Mouse (Mus musculus) forebrain, embryonic 16.5 days (tissue): ENCODE data around the gene Zbtb1. TPM values are rescaled to one million over a fixed set of nuclear protein-coding genes. Genes with fewer than 3 reads are reported as not detected.
"Not testable (repeated sequence)": the region's sequence is repeated elsewhere in the genome, so short reads cannot be mapped to it uniquely, and the experiment has no call there.

Experiments
- ATAC-seq: fragments of 200-750 bp; cut with Nextera tagmentation; 2 replicates; pipeline ENCODE4 v1.8.0; 2017; ENCODE audit warnings: mild to moderate bottlenecking, moderate library complexity
- H3K27ac ChIP-seq: fragments of 300-500 bp; sonication (generic); 2 replicates; pipeline ENCODE4 v1.5.1; 2014; ENCODE audit warnings: low read length, control low read depth
- H3K27me3 ChIP-seq: fragments of 300-500 bp; sonication (generic); replicated peaks from 2 replicates; pipeline ENCODE4 v1.6.1; 2014; ENCODE audit warnings: low read length; ENCODE audit not compliant: control insufficient read depth, insufficient read depth
- H3K36me3 ChIP-seq: fragments of 300-500 bp; sonication (generic); 2 replicates; pipeline ENCODE4 v1.6.1; 2014; ENCODE audit not compliant: control insufficient read depth, insufficient read depth
- H3K4me1 ChIP-seq: fragments of 300-500 bp; sonication (generic); replicated peaks from 2 replicates; pipeline ENCODE4 v1.6.1; 2014; ENCODE audit warnings: low read length; ENCODE audit not compliant: control insufficient read depth, insufficient read depth
- H3K4me2 ChIP-seq: fragments of 300-500 bp; sonication (generic); 2 replicates; pipeline ENCODE4 v1.6.1; 2014; ENCODE audit warnings: mild to moderate bottlenecking, low read length, control low read depth
- H3K4me3 ChIP-seq: fragments of 300-500 bp; sonication (generic); replicated peaks from 2 replicates; pipeline ENCODE4 v1.5.1; 2014; ENCODE audit warnings: mild to moderate bottlenecking, low read length, control low read depth
- H3K9ac ChIP-seq: fragments of 300-500 bp; sonication (generic); replicated peaks from 2 replicates; pipeline ENCODE4 v1.6.1; 2014; ENCODE audit warnings: low read depth, low read length, control low read depth
- H3K9me3 ChIP-seq: fragments of 300-500 bp; sonication (generic); 2 replicates; pipeline ENCODE4 v1.6.1; 2016; ENCODE audit warnings: low read length; ENCODE audit not compliant: control insufficient read depth
- WGBS: fragments of 180-500 bp; shearing (Covaris S2); extraction: QIAGEN DNeasy Blood & Tissue Kit; methylation state at CpG from one replicate; pipeline ENCODE4 v1.1.7; 2014; 5-methylcytosine and 5-hydroxymethylcytosine counted together
- polyA plus RNA-seq: library from polyadenylated mRNA; unstranded; fragments of >200 nt; fragmentation: Nextera tagmentation; extraction: Ambion mirVana; gene quantifications from 2 replicates; pipeline ENCODE4 v1.2.1, GENCODE M21; 2015

Zbtb1 gene
- polyA plus RNA-seq, 1 experiment from 2014 or later: 4.6 TPM

DNA sequence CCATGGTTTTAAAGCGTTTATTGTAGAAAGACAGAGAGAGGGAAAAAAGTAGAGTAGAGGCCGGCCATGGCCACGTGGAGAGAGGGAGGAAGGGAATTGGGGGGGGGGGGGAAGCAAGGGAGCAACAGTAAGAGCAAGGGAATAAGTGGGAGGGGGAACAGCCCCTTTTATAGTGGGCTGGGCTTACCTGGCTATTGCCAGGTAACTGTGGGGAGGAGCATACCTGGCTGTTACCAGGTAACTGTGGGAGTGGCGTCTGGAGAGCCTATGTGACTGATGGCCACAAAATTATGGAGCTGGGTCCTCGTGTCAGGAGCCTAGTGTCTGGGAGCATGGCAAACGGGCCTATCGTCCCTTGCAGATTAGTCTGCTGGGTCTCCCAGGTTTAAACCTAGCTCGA is 65.5 kb downstream of the Zbtb1 start:
- H3K4me2 ChIP-seq: no peak overlapping the region; the same call in 1 of the 2 replicates
- no peaks in the 10 kb centered on the region for H3K9me3 ChIP-seq
- no peak for ATAC-seq

DNA sequence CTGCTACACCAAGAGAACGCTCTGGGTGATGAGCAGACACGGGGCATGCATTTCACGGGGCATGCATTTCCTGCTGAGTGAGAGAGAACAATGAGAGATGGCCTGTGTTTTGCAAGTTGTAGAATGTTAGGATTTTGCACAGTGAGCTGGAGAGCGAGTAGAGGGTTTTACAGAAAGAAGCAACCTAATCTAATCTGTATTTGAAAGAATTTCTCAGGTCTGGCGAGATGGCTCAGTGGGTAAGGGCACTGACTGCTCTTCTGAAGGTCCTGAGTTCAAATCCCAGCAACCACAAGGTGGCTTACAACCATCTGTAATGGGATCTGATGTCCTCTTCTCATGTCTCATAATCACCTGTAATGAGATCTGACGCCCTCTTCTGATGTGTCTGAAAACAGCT is 73.4 kb downstream of the Zbtb1 start:
- not testable (repeated sequence) for H3K9ac ChIP-seq, H3K9me3 ChIP-seq, H3K27me3 ChIP-seq, H3K27ac ChIP-seq, H3K36me3 ChIP-seq, ATAC-seq, H3K4me2 ChIP-seq, H3K4me3 ChIP-seq, H3K4me1 ChIP-seq
- 78% methylated on average over 6 of the region's 6 CpGs for WGBS

More for the DNA sequence above, 65.5 kb downstream of the Zbtb1 start:
- Histone ChIP-seq H3K4me3 (no peak overlapping the region), H3K9ac (no peak overlapping the region), H3K27me3 (no peaks in the 10 kb centered on the region; the same call in 1 of the 2 replicates), H3K36me3 (no peaks in the 10 kb centered on the region), H3K4me1 (0 out of 2 replicates have a peak, but pooled peaks cover 2% of the 10 kb centered on the region), H3K27ac (no peak overlapping the region)
- 38% methylated on average over 8 of the region's 8 CpGs for WGBS

DNA sequence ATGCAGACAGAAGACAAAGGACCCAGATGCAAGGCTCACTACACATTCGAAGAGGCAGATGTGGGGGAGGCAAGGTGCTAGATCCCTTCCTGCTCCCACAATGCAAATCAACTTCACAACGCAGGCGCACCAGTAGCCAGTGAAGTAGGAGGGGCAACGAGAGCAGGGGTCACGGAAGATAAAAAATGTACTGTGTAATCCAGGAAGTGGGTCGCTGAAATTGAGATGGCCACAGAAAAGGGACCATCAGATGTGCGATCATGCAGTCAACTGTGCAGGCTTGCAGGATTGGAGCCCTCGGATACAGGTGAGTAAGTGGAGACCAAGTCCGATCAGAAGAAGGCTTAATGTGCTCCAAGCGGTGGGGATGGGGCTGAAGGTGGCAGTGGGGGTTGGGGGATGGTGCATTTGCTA is 74.3 kb downstream of the Zbtb1 start:
- H3K27me3 ChIP-seq: no peaks in the 10 kb centered on the region

DNA sequence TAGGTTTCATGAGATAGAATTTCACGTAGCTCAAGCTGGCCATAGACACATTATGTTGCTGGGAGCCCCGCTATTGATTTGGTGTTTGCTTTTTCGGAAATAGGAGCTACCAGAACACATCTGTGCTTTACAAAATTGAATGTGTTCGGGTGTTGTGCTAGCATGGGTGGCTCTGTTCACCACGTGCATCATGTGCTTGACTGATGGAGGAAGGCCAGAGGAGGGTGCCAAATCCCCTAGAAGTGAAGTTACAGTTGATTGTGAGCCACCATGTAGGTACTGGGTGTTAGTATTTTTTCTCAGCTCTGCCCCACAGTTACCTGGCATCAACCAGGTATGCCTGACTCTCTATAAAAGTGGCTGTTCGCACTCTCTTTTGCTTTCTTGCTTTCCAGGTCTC is 74.8 kb downstream of the Zbtb1 start:
- no peaks in the 10 kb centered on the region for H3K36me3 ChIP-seq
- 85% methylated on average over 6 of the region's 6 CpGs for WGBS
- H3K27me3 ChIP-seq: no peaks in the 10 kb centered on the region
- H3K4me2 ChIP-seq: no peak overlapping the region
- H3K4me1 ChIP-seq: no peaks in the 10 kb centered on the region
- no peak for ATAC-seq
- no peak overlapping the region for H3K4me3 ChIP-seq
- no peak overlapping the region for H3K27ac ChIP-seq
- no peak overlapping the region for H3K9ac ChIP-seq
- H3K9me3 ChIP-seq: no peaks in the 10 kb centered on the region

More for the DNA sequence above, 74.3 kb downstream of the Zbtb1 start:
- no peak overlapping the region for H3K4me2 ChIP-seq
- H3K4me1 ChIP-seq: no peaks in the 10 kb centered on the region
- 74% methylated on average over 10 of the region's 10 CpGs for WGBS
- no peak overlapping the region for H3K27ac ChIP-seq
- H3K9ac ChIP-seq: no peak overlapping the region
- no peaks in the 10 kb centered on the region for H3K9me3 ChIP-seq
- ATAC-seq: no peak
- no peaks in the 10 kb centered on the region for H3K36me3 ChIP-seq
- no peak overlapping the region for H3K4me3 ChIP-seq

DNA sequence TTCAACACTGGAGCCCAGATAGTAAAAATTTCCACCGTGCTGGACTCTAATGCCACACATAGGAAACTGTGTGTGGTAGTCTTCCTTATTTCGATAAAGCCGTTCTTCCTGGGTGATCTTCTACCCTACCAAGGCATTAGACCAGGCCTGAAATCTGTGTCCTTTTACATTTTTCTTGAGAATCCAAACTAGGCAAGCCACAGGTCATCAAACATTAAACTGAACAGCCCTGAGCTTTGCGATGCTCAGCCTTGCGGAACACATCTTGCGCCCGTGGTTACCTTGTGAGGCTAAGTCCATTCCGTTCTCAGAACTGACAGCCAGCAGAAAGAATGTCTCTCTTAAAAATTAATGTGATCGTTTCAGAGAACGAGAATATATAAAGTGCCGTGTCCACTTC is 76.1 kb downstream of the Zbtb1 start:
- Histone ChIP-seq H3K4me1 (no peaks in the 10 kb centered on the region), H3K4me3 (no peak overlapping the region), H3K36me3 (no peaks in the 10 kb centered on the region), H3K4me2 (no peak overlapping the region), H3K27me3 (no peaks in the 10 kb centered on the region), H3K9me3 (no peaks in the 10 kb centered on the region), H3K27ac (no peak overlapping the region), H3K9ac (no peak overlapping the region)
- no peak for ATAC-seq
- 92% methylated on average over 11 of the region's 11 CpGs for WGBS

Other genes starting within 250 kb of the Zbtb1 start
- 0.12 and 0.28 TPM in 2 replicates for gene Esr2, start 193.0 kb upstream of the Zbtb1 start, polyA plus RNA-seq
- gene Tex21, start 123.5 kb upstream of the Zbtb1 start, polyA plus RNA-seq: not detected in 2 replicates
- gene Mthfd1, start 115.0 kb upstream of the Zbtb1 start, polyA plus RNA-seq: 47.8 and 51.0 TPM in 2 replicates
- gene Akap5, start 45.4 kb upstream of the Zbtb1 start, polyA plus RNA-seq: 8.2 and 10.3 TPM in 2 replicates
- gene Zbtb25, start 664 bp upstream of the Zbtb1 start, polyA plus RNA-seq: 16.5 and 17.1 TPM in 2 replicates
- gene Hspa2, start 33.9 kb downstream of the Zbtb1 start, polyA plus RNA-seq: 5.4 and 6.2 TPM in 2 replicates
- 0.73 and 0.87 TPM in 2 replicates for gene Ppp1r36, start 47.3 kb downstream of the Zbtb1 start, polyA plus RNA-seq
- 1.0 and 1.3 TPM in 2 replicates for gene Plekhg3, start 160.6 kb downstream of the Zbtb1 start, polyA plus RNA-seq